Mouse (Mus musculus): ENCODE measurements around the gene Akap6. TPM values are rescaled to one million over a fixed set of nuclear protein-coding genes. Genes with fewer than 3 reads are reported as not detected.

Akap6 gene
- polyA plus RNA-seq, 1 experiment, result 0.78 TPM

GRCm38 (mm10) chr12:52895672-52896460 is 196.7 kb downstream of the Akap6 start:
- Histone ChIP-seq H3K27ac (ENCODE audit: control insufficient read depth, insufficient read depth, low read length) (no peak overlapping the region), H3K36me3 (ENCODE audit: control insufficient read depth, insufficient read depth, low read length) (no peaks in the 10 kb centered on the region), H3K4me1 (replicated peaks; ENCODE audit: control insufficient read depth, insufficient read depth, low read length) (0 out of 2 replicates have a peak, but pooled peaks cover 3% of the 10 kb centered on the region), H3K27me3 (ENCODE audit: control insufficient read depth, insufficient read depth, low read length) (no peaks in the 10 kb centered on the region), H3K4me3 (ENCODE audit: control insufficient read depth, insufficient read depth, low read length) (no peak overlapping the region)
- TF ChIP-seq POLR2A (IDR thresholded peaks at IDR 0.05; ENCODE audit: control insufficient read depth, extremely low read depth, insufficient read depth, low read length, poor library complexity) (no peak), CTCF (IDR thresholded peaks at IDR 0.05; ENCODE audit: borderline replicate concordance, control insufficient read depth, extremely low read depth, insufficient read depth, low read length, poor library complexity) (no peak)
- 68% methylated on average over 6 of the region's 6 CpGs for WGBS
- peak; percentile 10 for DNase-seq

GRCm38 (mm10) chr12:52896785-52897184 is 197.6 kb downstream of the Akap6 start:
- no peak for DNase-seq
- TF ChIP-seq POLR2A (IDR thresholded peaks at IDR 0.05; ENCODE audit: control insufficient read depth, extremely low read depth, insufficient read depth, low read length, poor library complexity), result no peak
- TF ChIP-seq CTCF (IDR thresholded peaks at IDR 0.05; ENCODE audit: borderline replicate concordance, control insufficient read depth, extremely low read depth, insufficient read depth, low read length, poor library complexity), result no peak
- Histone ChIP-seq H3K27me3 (ENCODE audit: control insufficient read depth, insufficient read depth, low read length) (no peaks in the 10 kb centered on the region), H3K27ac (ENCODE audit: control insufficient read depth, insufficient read depth, low read length) (no peak overlapping the region), H3K4me3 (ENCODE audit: control insufficient read depth, insufficient read depth, low read length) (no peak overlapping the region), H3K4me1 (replicated peaks; ENCODE audit: control insufficient read depth, insufficient read depth, low read length) (0 out of 2 replicates have a peak, but pooled peaks cover 3% of the 10 kb centered on the region), H3K36me3 (ENCODE audit: control insufficient read depth, insufficient read depth, low read length) (no peaks in the 10 kb centered on the region)
- 75% methylated on average over 3 of the region's 3 CpGs for WGBS

- no peak for TF ChIP-seq CTCF (IDR thresholded peaks at IDR 0.05; ENCODE audit: borderline replicate concordance, control insufficient read depth, extremely low read depth, insufficient read depth, low read length, poor library complexity)
- TF ChIP-seq POLR2A (IDR thresholded peaks at IDR 0.05; ENCODE audit: control insufficient read depth, extremely low read depth, insufficient read depth, low read length, poor library complexity), result no peak
- DNase-seq, result no peak
- H3K4me3 ChIP-seq (ENCODE audit: control insufficient read depth, insufficient read depth, low read length), result no peak overlapping the region
- WGBS, result 92% methylated on average over 10 of the region's 10 CpGs
- no peaks in the 10 kb centered on the region for H3K4me1 ChIP-seq (replicated peaks; ENCODE audit: control insufficient read depth, insufficient read depth, low read length)
- no peaks in the 10 kb centered on the region for H3K36me3 ChIP-seq (ENCODE audit: control insufficient read depth, insufficient read depth, low read length)
- no peak overlapping the region for H3K27ac ChIP-seq (ENCODE audit: control insufficient read depth, insufficient read depth, low read length)
- no peaks in the 10 kb centered on the region for H3K27me3 ChIP-seq (ENCODE audit: control insufficient read depth, insufficient read depth, low read length)
These were observed 198.9 kb downstream of the Akap6 start for GRCm38 (mm10) chr12:52898130-52898529.

GRCm38 (mm10) chr12:52904046-52904445 is 204.9 kb downstream of the Akap6 start:
- WGBS, result 40% methylated on average over 5 of the region's 5 CpGs
- Histone ChIP-seq H3K27ac (ENCODE audit: control insufficient read depth, insufficient read depth, low read length) (no peak overlapping the region), H3K27me3 (ENCODE audit: control insufficient read depth, insufficient read depth, low read length) (no peaks in the 10 kb centered on the region), H3K4me3 (ENCODE audit: control insufficient read depth, insufficient read depth, low read length) (no peak overlapping the region), H3K36me3 (ENCODE audit: control insufficient read depth, insufficient read depth, low read length) (no peaks in the 10 kb centered on the region), H3K4me1 (replicated peaks; ENCODE audit: control insufficient read depth, insufficient read depth, low read length) (no peaks in the 10 kb centered on the region)
- no peak for TF ChIP-seq CTCF (IDR thresholded peaks at IDR 0.05; ENCODE audit: borderline replicate concordance, control insufficient read depth, extremely low read depth, insufficient read depth, low read length, poor library complexity)
- TF ChIP-seq POLR2A (IDR thresholded peaks at IDR 0.05; ENCODE audit: control insufficient read depth, extremely low read depth, insufficient read depth, low read length, poor library complexity), result no peak
- no peak for DNase-seq

GRCm38 (mm10) chr12:52908448-52909066 is 209.4 kb downstream of the Akap6 start:
- no peak overlapping the region for H3K4me3 ChIP-seq (ENCODE audit: control insufficient read depth, insufficient read depth, low read length)
- no peak for TF ChIP-seq POLR2A (IDR thresholded peaks at IDR 0.05; ENCODE audit: control insufficient read depth, extremely low read depth, insufficient read depth, low read length, poor library complexity)
- TF ChIP-seq CTCF (IDR thresholded peaks at IDR 0.05; ENCODE audit: borderline replicate concordance, control insufficient read depth, extremely low read depth, insufficient read depth, low read length, poor library complexity), result no peak

GRCm38 (mm10) chr12:52910345-52910744 is 211.2 kb downstream of the Akap6 start:
- DNase-seq, result no peak
- Histone ChIP-seq H3K27ac (ENCODE audit: control insufficient read depth, insufficient read depth, low read length) (no peak overlapping the region), H3K27me3 (ENCODE audit: control insufficient read depth, insufficient read depth, low read length) (no peaks in the 10 kb centered on the region), H3K4me1 (replicated peaks; ENCODE audit: control insufficient read depth, insufficient read depth, low read length) (no peaks in the 10 kb centered on the region), H3K36me3 (ENCODE audit: control insufficient read depth, insufficient read depth, low read length) (no peaks in the 10 kb centered on the region), H3K4me3 (ENCODE audit: control insufficient read depth, insufficient read depth, low read length) (no peak overlapping the region)
- TF ChIP-seq CTCF (IDR thresholded peaks at IDR 0.05; ENCODE audit: borderline replicate concordance, control insufficient read depth, extremely low read depth, insufficient read depth, low read length, poor library complexity) (no peak), POLR2A (IDR thresholded peaks at IDR 0.05; ENCODE audit: control insufficient read depth, extremely low read depth, insufficient read depth, low read length, poor library complexity) (no peak)
- 92% methylated on average over 13 of the region's 13 CpGs for WGBS

More at GRCm38 (mm10) chr12:52908448-52909066, 209.4 kb downstream of the Akap6 start:
- H3K27me3 ChIP-seq (ENCODE audit: control insufficient read depth, insufficient read depth, low read length), result no peaks in the 10 kb centered on the region
- DNase-seq, result no peak
- H3K4me1 ChIP-seq (replicated peaks; ENCODE audit: control insufficient read depth, insufficient read depth, low read length), result no peaks in the 10 kb centered on the region
- H3K36me3 ChIP-seq (ENCODE audit: control insufficient read depth, insufficient read depth, low read length), result no peaks in the 10 kb centered on the region
- 35% methylated on average over 13 of the region's 13 CpGs for WGBS
- H3K27ac ChIP-seq (ENCODE audit: control insufficient read depth, insufficient read depth, low read length), result no peak overlapping the region

All from thymus, adult 2 months (tissue).